Mouse (Mus musculus) liver, embryonic 14.5 days (tissue): ENCODE results near the gene Gm4559. TPM values are rescaled to one million over a fixed set of nuclear protein-coding genes. Genes with fewer than 3 reads are reported as not detected.

Experiments
- ATAC-seq: fragments of 200-750 bp; cut with Nextera tagmentation; 2 replicates; pipeline ENCODE4 v1.8.0; 2017; ENCODE audit warnings: moderate number of reproducible peaks, mild to moderate bottlenecking, moderate library complexity; ENCODE audit not compliant: insufficient read depth
- DNase-seq, 3 experiments: peaks; one replicate each; pipeline ENCODE4 v3.0.0-alpha.2; 2012 to 2013; ENCODE audit warnings: low read depth in 3 of 3, low spot score in 3 of 3
- H3K27ac ChIP-seq: fragments of 300-500 bp; sonication (generic); 2 replicates; pipeline ENCODE4 v1.5.1; 2014; ENCODE audit warnings: moderate library complexity, mild to moderate bottlenecking, control low read depth, inconsistent platforms
- H3K27me3 ChIP-seq: fragments of 300-500 bp; sonication (generic); 2 replicates; pipeline ENCODE4 v1.6.1; 2014; ENCODE audit warnings: mild to moderate bottlenecking, low read length, moderate library complexity; ENCODE audit not compliant: control insufficient read depth, insufficient read depth
- H3K36me3 ChIP-seq: fragments of 300-500 bp; sonication (generic); replicated peaks from 2 replicates; pipeline ENCODE4 v1.6.1; 2014; ENCODE audit warnings: low read depth; ENCODE audit not compliant: control insufficient read depth, insufficient read depth
- H3K4me1 ChIP-seq, 2 experiments: fragments of 200-500 bp in 1 of 2; fragments of 300-500 bp in 1 of 2; sonication (generic) in 1 of 2; replicated peaks; 2 replicates each; pipeline ENCODE4 v1.6.1; 2012 to 2014; ENCODE audit warnings: antibody characterized with exemption in 1 of 2, inconsistent platforms in 1 of 2, low read length in 1 of 2; ENCODE audit not compliant: control insufficient read depth in 2 of 2, insufficient read depth in 2 of 2
- H3K4me2 ChIP-seq: fragments of 300-500 bp; sonication (generic); 2 replicates; pipeline ENCODE4 v1.6.1; 2014; ENCODE audit warnings: low read depth, mild to moderate bottlenecking, control low read depth, moderate library complexity
- H3K4me3 ChIP-seq, 2 experiments: fragments of 200-500 bp in 1 of 2; fragments of 300-500 bp in 1 of 2; sonication (generic) in 1 of 2; 2 replicates each; pipeline ENCODE4 v1.5.1; 2012 to 2014; ENCODE audit warnings: low read depth in 2 of 2, low read length in 2 of 2, mild to moderate bottlenecking in 2 of 2, control low read depth in 1 of 2, inconsistent platforms in 1 of 2, moderate library complexity in 1 of 2; ENCODE audit not compliant: insufficient read depth in 1 of 2
- H3K9ac ChIP-seq: fragments of 300-500 bp; sonication (generic); replicated peaks from 2 replicates; pipeline ENCODE4 v1.6.1; 2014; ENCODE audit warnings: mild to moderate bottlenecking, control low read depth, moderate library complexity
- H3K9me3 ChIP-seq: fragments of 300-500 bp; sonication (generic); 2 replicates; pipeline ENCODE4 v1.6.1; 2016; ENCODE audit warnings: low read length, mixed read lengths; ENCODE audit not compliant: control insufficient read depth
- CTCF ChIP-seq: IDR thresholded peaks from 2 replicates; pipeline ENCODE4 v1.5.1; 2016; ENCODE audit warnings: antibody characterized with exemption, low read depth, control low read depth
- EP300 ChIP-seq: IDR thresholded peaks from 2 replicates; pipeline ENCODE4 v1.6.1; 2016; ENCODE audit warnings: antibody characterized with exemption, low read depth
- WGBS: fragments of 180-500 bp; shearing (Covaris S2); extraction: QIAGEN DNeasy Blood & Tissue Kit; methylation state at CpG from one replicate; pipeline ENCODE4 v1.1.7; 2014; ENCODE audit not compliant: insufficient replicate concordance; 5-methylcytosine and 5-hydroxymethylcytosine counted together
- polyA plus RNA-seq, 2 experiments: library from polyadenylated mRNA; depleted of rRNA in 1 of 2; stranded (reverse) in 1 of 2; unstranded in 1 of 2; fragments of >200 nt; fragmentation: Nextera tagmentation in 1 of 2; extraction: Ambion mirVana in 1 of 2; gene quantifications; 2 replicates each; pipeline versions ENCODE4 v1.2.1 to v1.2.3; 2012 to 2014

Gm4559 gene
- polyA plus RNA-seq, 2 experiments: not detected

DNA sequence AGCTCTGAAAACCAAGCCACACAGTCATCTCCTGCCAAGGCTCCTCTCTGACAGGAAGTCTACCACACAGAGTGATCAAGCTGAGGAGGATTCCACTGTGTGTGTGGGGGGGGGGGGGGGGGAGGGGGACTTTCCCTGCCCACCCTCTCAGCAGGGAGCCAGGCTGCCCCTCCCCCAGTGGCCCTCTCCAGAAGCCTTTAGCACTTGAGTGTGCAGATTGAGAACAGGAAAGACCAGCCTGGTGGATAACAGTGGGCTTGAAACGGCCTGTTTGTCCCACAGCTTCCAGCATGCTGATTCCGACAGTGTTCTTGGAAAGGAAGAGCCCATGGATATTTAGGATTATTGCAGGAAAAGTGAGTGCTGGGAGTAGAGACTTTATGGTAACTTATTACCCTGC, 49.6 kb downstream of the Gm4559 start:
- H3K27ac ChIP-seq: no peak overlapping the region
- no peak for ATAC-seq
- no peak overlapping the region for H3K9ac ChIP-seq
- no peaks in the 10 kb centered on the region for H3K9me3 ChIP-seq
- no peak overlapping the region for H3K4me2 ChIP-seq
- TF ChIP-seq CTCF (no peak), EP300 (no peak)
- no peak overlapping the region for H3K4me3 ChIP-seq
- DNase-seq: no peak
- no peaks in the 10 kb centered on the region for H3K4me1 ChIP-seq
- H3K36me3 ChIP-seq: no peaks in the 10 kb centered on the region
- WGBS: 31% methylated on average over 2 of the region's 2 CpGs
- no peaks in the 10 kb centered on the region for H3K27me3 ChIP-seq

Other genes with a start within 250 kb of the Gm4559 start
- gene Mob2, start 213.3 kb downstream of the Gm4559 start, polyA plus RNA-seq (2012; rRNA removed): 33.9 and 41.5 TPM in 2 replicates
- 68.8 and 75.6 TPM in 2 replicates for gene Mob2, start 213.3 kb downstream of the Gm4559 start, polyA plus RNA-seq (2014; fragmentation: Nextera tagmentation; extraction: Ambion mirVana)
- gene Dusp8, start 178.5 kb downstream of the Gm4559 start, polyA plus RNA-seq (2012; rRNA removed): 2.5 TPM in 2 replicates
- gene Dusp8, start 178.5 kb downstream of the Gm4559 start, polyA plus RNA-seq (2014; fragmentation: Nextera tagmentation; extraction: Ambion mirVana): 3.8 and 4.2 TPM in 2 replicates
- gene Gm45618, start 153.6 kb downstream of the Gm4559 start, polyA plus RNA-seq (2012; rRNA removed): not detected in 2 replicates
- gene Gm45618, start 153.6 kb downstream of the Gm4559 start, polyA plus RNA-seq (2014; fragmentation: Nextera tagmentation; extraction: Ambion mirVana): not detected in 2 replicates
- gene Gm39115, start 138.3 kb downstream of the Gm4559 start, polyA plus RNA-seq (2012; rRNA removed): not detected in 2 replicates
- gene Gm39115, start 138.3 kb downstream of the Gm4559 start, polyA plus RNA-seq (2014; fragmentation: Nextera tagmentation; extraction: Ambion mirVana): not detected in 2 replicates
- gene Gm45337, start 129.8 kb downstream of the Gm4559 start, polyA plus RNA-seq (2012; rRNA removed): not detected in 2 replicates
- gene Gm45337, start 129.8 kb downstream of the Gm4559 start, polyA plus RNA-seq (2014; fragmentation: Nextera tagmentation; extraction: Ambion mirVana): not detected in 2 replicates
- not detected in 2 replicates for gene Gm29735, start 117.2 kb downstream of the Gm4559 start, polyA plus RNA-seq (2012; rRNA removed)
- not detected in 2 replicates for gene Gm29735, start 117.2 kb downstream of the Gm4559 start, polyA plus RNA-seq (2014; fragmentation: Nextera tagmentation; extraction: Ambion mirVana)
- gene Gm4553, start 108.6 kb downstream of the Gm4559 start, polyA plus RNA-seq (2012; rRNA removed): not detected in 2 replicates
- not detected in 2 replicates for gene Gm4553, start 108.6 kb downstream of the Gm4559 start, polyA plus RNA-seq (2014; fragmentation: Nextera tagmentation; extraction: Ambion mirVana)
- gene Krtap5-2, start 98.4 kb downstream of the Gm4559 start, polyA plus RNA-seq (2012; rRNA removed): not detected in 2 replicates
- not detected in 2 replicates for gene Krtap5-2, start 98.4 kb downstream of the Gm4559 start, polyA plus RNA-seq (2014; fragmentation: Nextera tagmentation; extraction: Ambion mirVana)
- gene Gm10153, start 84.0 kb downstream of the Gm4559 start, polyA plus RNA-seq (2012; rRNA removed): not detected in 2 replicates
- gene Gm10153, start 84.0 kb downstream of the Gm4559 start, polyA plus RNA-seq (2014; fragmentation: Nextera tagmentation; extraction: Ambion mirVana): not detected in 2 replicates
- gene Krtap5-3, start 73.0 kb downstream of the Gm4559 start, polyA plus RNA-seq (2012; rRNA removed): not detected in 2 replicates
- gene Krtap5-3, start 73.0 kb downstream of the Gm4559 start, polyA plus RNA-seq (2014; fragmentation: Nextera tagmentation; extraction: Ambion mirVana): not detected in 2 replicates
- not detected in 2 replicates for gene Gm7579, start 62.5 kb downstream of the Gm4559 start, polyA plus RNA-seq (2012; rRNA removed)
- gene Gm7579, start 62.5 kb downstream of the Gm4559 start, polyA plus RNA-seq (2014; fragmentation: Nextera tagmentation; extraction: Ambion mirVana): not detected in 2 replicates
- gene Krtap5-5, start 44.4 kb downstream of the Gm4559 start, polyA plus RNA-seq (2012; rRNA removed): not detected in 2 replicates
- gene Krtap5-5, start 44.4 kb downstream of the Gm4559 start, polyA plus RNA-seq (2014; fragmentation: Nextera tagmentation; extraction: Ambion mirVana): not detected in 2 replicates
- gene Gm40460, start 33.3 kb downstream of the Gm4559 start, polyA plus RNA-seq (2012; rRNA removed): not detected in 2 replicates
- not detected in 2 replicates for gene Gm40460, start 33.3 kb downstream of the Gm4559 start, polyA plus RNA-seq (2014; fragmentation: Nextera tagmentation; extraction: Ambion mirVana)
- gene Gm2431, start 16.0 kb downstream of the Gm4559 start, polyA plus RNA-seq (2012; rRNA removed): not detected in 2 replicates
- not detected in 2 replicates for gene Gm2431, start 16.0 kb downstream of the Gm4559 start, polyA plus RNA-seq (2014; fragmentation: Nextera tagmentation; extraction: Ambion mirVana)
- not detected in 2 replicates for gene Krtap5-1, start 22.8 kb upstream of the Gm4559 start, polyA plus RNA-seq (2012; rRNA removed)
- gene Krtap5-1, start 22.8 kb upstream of the Gm4559 start, polyA plus RNA-seq (2014; fragmentation: Nextera tagmentation; extraction: Ambion mirVana): not detected in 2 replicates
- gene Krtap5-4, start 29.2 kb upstream of the Gm4559 start, polyA plus RNA-seq (2012; rRNA removed): not detected in 2 replicates
- not detected in 2 replicates for gene Krtap5-4, start 29.2 kb upstream of the Gm4559 start, polyA plus RNA-seq (2014; fragmentation: Nextera tagmentation; extraction: Ambion mirVana)
- 0.87 and 1.1 TPM in 2 replicates for gene Ifitm10, start 99.4 kb upstream of the Gm4559 start, polyA plus RNA-seq (2012; rRNA removed)
- 1.0 and 1.3 TPM in 2 replicates for gene Ifitm10, start 99.4 kb upstream of the Gm4559 start, polyA plus RNA-seq (2014; fragmentation: Nextera tagmentation; extraction: Ambion mirVana)
- gene Gm49369, start 108.3 kb upstream of the Gm4559 start, polyA plus RNA-seq (2012; rRNA removed): 0.66 TPM in 1 of 2 replicates, not detected in the other
- 0.29 TPM in 1 of 2 replicates, not detected in the other for gene Gm49369, start 108.3 kb upstream of the Gm4559 start, polyA plus RNA-seq (2014; fragmentation: Nextera tagmentation; extraction: Ambion mirVana)
- gene Ctsd, start 113.7 kb upstream of the Gm4559 start, polyA plus RNA-seq (2012; rRNA removed): 180 and 209 TPM in 2 replicates
- gene Ctsd, start 113.7 kb upstream of the Gm4559 start, polyA plus RNA-seq (2014; fragmentation: Nextera tagmentation; extraction: Ambion mirVana): 324 and 349 TPM in 2 replicates
- gene Syt8, start 160.5 kb upstream of the Gm4559 start, polyA plus RNA-seq (2012; rRNA removed): 0.03 and 0.57 TPM in 2 replicates
- gene Syt8, start 160.5 kb upstream of the Gm4559 start, polyA plus RNA-seq (2014; fragmentation: Nextera tagmentation; extraction: Ambion mirVana): not detected in 2 replicates
- 1.7 and 2.1 TPM in 2 replicates for gene Tnni2, start 167.4 kb upstream of the Gm4559 start, polyA plus RNA-seq (2012; rRNA removed)
- gene Tnni2, start 167.4 kb upstream of the Gm4559 start, polyA plus RNA-seq (2014; fragmentation: Nextera tagmentation; extraction: Ambion mirVana): 2.1 and 2.2 TPM in 2 replicates
- 13.3 TPM in 2 replicates for gene Lsp1, start 186.4 kb upstream of the Gm4559 start, polyA plus RNA-seq (2012; rRNA removed)
- gene Lsp1, start 186.4 kb upstream of the Gm4559 start, polyA plus RNA-seq (2014; fragmentation: Nextera tagmentation; extraction: Ambion mirVana): 13.2 and 15.2 TPM in 2 replicates
- 0.10 and 0.15 TPM in 2 replicates for gene Tnnt3, start 224.5 kb upstream of the Gm4559 start, polyA plus RNA-seq (2012; rRNA removed)
- gene Tnnt3, start 224.5 kb upstream of the Gm4559 start, polyA plus RNA-seq (2014; fragmentation: Nextera tagmentation; extraction: Ambion mirVana): 0.17 TPM in 1 of 2 replicates, not detected in the other